Mouse (Mus musculus) hindbrain, embryonic 16.5 days (tissue): Measurements from ENCODE around the gene Sele. TPM values are rescaled to one million over a fixed set of nuclear protein-coding genes. Genes with fewer than 3 reads are reported as not detected.

Source experiments
- ATAC-seq: fragments of 200-750 bp; cut with Nextera tagmentation; 2 replicates; pipeline ENCODE4 v1.8.0; 2017; ENCODE audit warnings: moderate TSS enrichment, moderate library complexity
- H3K27ac ChIP-seq: fragments of 300-500 bp; sonication (generic); 2 replicates; pipeline ENCODE4 v1.5.1; 2014; ENCODE audit warnings: low read depth, mild to moderate bottlenecking, control low read depth, low read length, moderate library complexity
- H3K27me3 ChIP-seq: fragments of 300-500 bp; sonication (generic); replicated peaks from 2 replicates; pipeline ENCODE4 v1.6.1; 2014; ENCODE audit warnings: low read length; ENCODE audit not compliant: control insufficient read depth, insufficient read depth
- H3K36me3 ChIP-seq: fragments of 300-500 bp; sonication (generic); 2 replicates; pipeline ENCODE4 v1.6.1; 2014; ENCODE audit warnings: mild to moderate bottlenecking, low read length, moderate library complexity, mixed read lengths; ENCODE audit not compliant: control insufficient read depth, insufficient read depth
- H3K4me1 ChIP-seq: fragments of 300-500 bp; sonication (generic); 2 replicates; pipeline ENCODE4 v1.6.1; 2014; ENCODE audit warnings: low read depth, low read length; ENCODE audit not compliant: control insufficient read depth, insufficient read depth
- H3K4me2 ChIP-seq: fragments of 300-500 bp; sonication (generic); 2 replicates; pipeline ENCODE4 v1.6.1; 2014; ENCODE audit warnings: mild to moderate bottlenecking, low read length, control low read depth, moderate library complexity
- H3K4me3 ChIP-seq: fragments of 300-500 bp; sonication (generic); 2 replicates; pipeline ENCODE4 v1.5.1; 2014; ENCODE audit warnings: mild to moderate bottlenecking, low read length, control low read depth, moderate library complexity
- H3K9ac ChIP-seq: fragments of 300-500 bp; sonication (generic); 2 replicates; pipeline ENCODE4 v1.6.1; 2014; ENCODE audit warnings: low read depth, mild to moderate bottlenecking, control low read depth, low read length, moderate library complexity
- H3K9me3 ChIP-seq: fragments of 300-500 bp; sonication (generic); 2 replicates; pipeline ENCODE4 v1.6.1; 2014; ENCODE audit warnings: mild to moderate bottlenecking, low read length, moderate library complexity; ENCODE audit not compliant: control insufficient read depth
- WGBS: fragments of 180-500 bp; shearing (Covaris S2); extraction: QIAGEN DNeasy Blood & Tissue Kit; methylation state at CpG from one replicate; pipeline ENCODE4 v1.1.7; 2014; 5-methylcytosine and 5-hydroxymethylcytosine counted together
- polyA plus RNA-seq: library from polyadenylated mRNA; unstranded; fragments of >200 nt; fragmentation: Nextera tagmentation; extraction: Ambion mirVana; gene quantifications from 2 replicates; pipeline ENCODE4 v1.2.1, GENCODE M21; 2015

Sele gene
- polyA plus RNA-seq, 1 experiment from 2014 or later, result not detected

DNA sequence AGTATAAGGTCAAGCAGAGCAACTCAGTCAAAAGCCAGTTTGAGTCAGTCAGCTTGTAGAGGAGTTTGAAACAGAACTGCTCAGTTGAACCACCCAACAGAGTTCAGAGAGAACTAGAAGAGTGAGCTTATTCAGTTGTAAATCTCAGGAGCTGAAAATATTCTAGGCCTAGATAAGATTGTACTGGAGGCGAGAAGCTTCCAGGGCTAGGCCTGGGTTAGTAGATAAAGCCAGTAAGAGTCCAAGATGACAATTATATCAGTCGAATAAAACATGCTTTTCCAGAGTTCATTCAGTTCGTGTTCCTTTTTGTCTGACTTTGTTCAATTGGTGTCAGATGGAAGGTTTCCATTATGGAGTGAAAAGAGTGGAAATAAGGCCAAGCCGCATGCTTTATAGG lies 22.3 kb upstream of the Sele start:
- WGBS, result 91% methylated on average over 4 of the region's 4 CpGs
- no peaks in the 10 kb centered on the region for H3K36me3 ChIP-seq
- no peaks in the 10 kb centered on the region for H3K27me3 ChIP-seq
- H3K4me2 ChIP-seq, result no peak overlapping the region
- no peak overlapping the region for H3K4me3 ChIP-seq
- ATAC-seq, result no peak
- no peaks in the 10 kb centered on the region for H3K9me3 ChIP-seq
- no peak overlapping the region for H3K27ac ChIP-seq
- no peaks in the 10 kb centered on the region for H3K4me1 ChIP-seq
- no peak overlapping the region for H3K9ac ChIP-seq

DNA sequence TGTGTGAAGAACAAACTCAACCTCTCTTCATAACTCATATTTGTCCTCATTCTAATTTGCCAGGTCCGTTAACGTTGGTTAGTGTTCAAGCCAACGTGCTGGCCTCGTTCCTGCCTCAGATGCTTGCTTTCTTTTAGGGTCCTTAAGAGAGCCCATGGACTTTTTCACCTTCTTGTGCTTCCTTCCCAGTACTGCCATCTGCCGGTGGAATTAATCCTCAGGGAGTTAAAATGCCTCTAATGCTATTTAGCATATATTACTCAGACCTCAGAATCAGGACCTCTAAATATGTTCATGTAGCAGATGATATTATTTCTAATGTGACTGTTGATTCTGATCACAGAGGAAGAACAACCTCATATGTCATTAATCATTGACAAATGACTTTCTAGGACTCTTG lies 20.6 kb upstream of the Sele start:
- Histone ChIP-seq H3K4me3 (no peak overlapping the region), H3K36me3 (no peaks in the 10 kb centered on the region), H3K9me3 (no peaks in the 10 kb centered on the region), H3K27me3 (no peaks in the 10 kb centered on the region), H3K4me2 (no peak overlapping the region), H3K4me1 (no peaks in the 10 kb centered on the region), H3K27ac (no peak overlapping the region), H3K9ac (no peak overlapping the region)
- no peak for ATAC-seq
- WGBS, result 61% methylated on average over 5 of the region's 5 CpGs

DNA sequence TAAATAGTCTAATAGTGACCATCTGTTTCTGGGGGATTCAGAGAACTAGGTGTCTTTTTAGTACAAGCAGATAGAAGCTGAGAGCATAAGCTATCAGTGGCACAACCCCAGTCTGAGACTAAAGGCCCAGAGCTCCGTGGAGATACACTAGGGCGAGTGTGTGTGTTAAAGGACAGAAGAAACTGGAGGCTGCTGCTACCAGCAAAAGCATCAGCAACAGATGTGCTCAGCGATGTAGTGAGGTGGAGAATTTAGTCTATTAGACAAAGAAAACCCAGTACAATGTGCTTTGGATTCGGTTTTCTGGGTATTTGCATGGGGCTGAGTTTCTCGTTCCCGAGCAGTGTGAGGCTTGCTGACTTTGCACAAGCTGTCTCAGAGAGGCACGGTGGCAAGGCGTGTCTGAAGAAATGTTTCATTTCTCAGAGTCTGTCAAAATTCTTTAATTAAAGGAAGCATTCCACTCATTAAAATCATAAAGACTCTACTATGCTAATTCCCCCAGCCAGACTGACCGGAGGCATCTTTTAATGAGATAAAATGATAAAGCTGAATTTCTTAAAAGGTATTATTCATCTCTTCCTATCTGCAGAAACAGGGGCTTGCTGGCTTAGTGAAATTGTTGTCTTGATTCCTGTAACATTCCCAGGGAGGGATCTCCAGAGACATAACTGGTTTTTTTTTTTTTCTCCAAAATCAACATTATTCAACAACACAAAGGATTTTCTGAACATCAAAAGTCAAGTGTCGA lies 7.5 kb upstream of the Sele start:
- WGBS, result 69% methylated on average over 10 of the region's 10 CpGs
- Histone ChIP-seq H3K9ac (no peak overlapping the region), H3K27ac (no peak overlapping the region), H3K9me3 (no peaks in the 10 kb centered on the region), H3K36me3 (no peaks in the 10 kb centered on the region), H3K27me3 (no peaks in the 10 kb centered on the region), H3K4me2 (no peak overlapping the region), H3K4me1 (no peaks in the 10 kb centered on the region), H3K4me3 (no peak overlapping the region)
- peak; percentile 52; the same call in 1 of the 2 replicates for ATAC-seq

DNA sequence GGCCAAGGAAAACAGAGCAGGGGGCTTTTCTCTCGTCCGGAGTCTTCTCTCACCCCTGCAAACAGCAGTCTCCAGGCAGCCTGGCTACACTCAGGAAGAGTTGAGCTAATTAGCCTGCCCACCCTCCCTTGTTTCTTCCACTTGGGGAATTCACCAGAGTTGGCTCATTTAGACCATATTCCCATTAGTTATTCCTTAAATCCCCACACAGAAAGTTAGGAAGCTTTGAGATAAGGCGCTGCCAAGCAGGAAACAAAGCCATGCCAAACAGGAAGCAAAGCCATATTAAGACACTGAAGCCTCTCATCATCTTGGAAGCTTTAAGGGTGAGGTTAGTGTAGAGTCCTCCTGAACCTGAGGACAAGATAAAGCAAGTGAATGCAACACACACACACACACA lies 4.5 kb upstream of the Sele start:
- H3K27ac ChIP-seq, result no peak overlapping the region
- H3K36me3 ChIP-seq, result no peaks in the 10 kb centered on the region
- no peak overlapping the region for H3K9ac ChIP-seq
- no peak overlapping the region for H3K4me2 ChIP-seq
- WGBS, result 66% methylated on average over 3 of the region's 3 CpGs
- no peaks in the 10 kb centered on the region for H3K27me3 ChIP-seq
- H3K4me1 ChIP-seq, result no peaks in the 10 kb centered on the region
- no peak for ATAC-seq
- H3K4me3 ChIP-seq, result no peak overlapping the region
- H3K9me3 ChIP-seq, result no peaks in the 10 kb centered on the region

DNA sequence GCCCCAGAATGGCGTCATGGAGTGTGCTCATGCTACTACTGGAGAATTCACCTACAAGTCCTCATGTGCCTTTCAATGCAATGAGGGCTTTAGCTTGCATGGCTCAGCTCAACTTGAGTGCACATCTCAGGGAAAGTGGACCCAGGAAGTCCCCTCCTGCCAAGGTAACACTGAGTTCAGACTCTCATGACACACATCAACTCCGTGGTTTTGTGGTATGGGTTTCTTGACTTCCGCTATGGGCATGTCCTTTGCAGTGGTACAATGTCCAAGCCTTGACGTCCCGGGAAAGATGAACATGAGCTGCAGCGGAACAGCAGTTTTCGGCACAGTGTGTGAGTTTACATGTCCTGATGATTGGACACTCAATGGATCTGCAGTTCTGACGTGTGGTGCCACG lies 5.5 kb downstream of the Sele start:
- H3K4me2 ChIP-seq, result no peak overlapping the region
- H3K27me3 ChIP-seq, result no peaks in the 10 kb centered on the region
- H3K4me1 ChIP-seq, result no peaks in the 10 kb centered on the region
- 93% methylated on average over 9 of the region's 9 CpGs for WGBS
- no peaks in the 10 kb centered on the region for H3K36me3 ChIP-seq
- no peak for ATAC-seq
- H3K9me3 ChIP-seq, result no peaks in the 10 kb centered on the region
- no peak overlapping the region for H3K4me3 ChIP-seq
- H3K9ac ChIP-seq, result no peak overlapping the region
- no peak overlapping the region for H3K27ac ChIP-seq

DNA sequence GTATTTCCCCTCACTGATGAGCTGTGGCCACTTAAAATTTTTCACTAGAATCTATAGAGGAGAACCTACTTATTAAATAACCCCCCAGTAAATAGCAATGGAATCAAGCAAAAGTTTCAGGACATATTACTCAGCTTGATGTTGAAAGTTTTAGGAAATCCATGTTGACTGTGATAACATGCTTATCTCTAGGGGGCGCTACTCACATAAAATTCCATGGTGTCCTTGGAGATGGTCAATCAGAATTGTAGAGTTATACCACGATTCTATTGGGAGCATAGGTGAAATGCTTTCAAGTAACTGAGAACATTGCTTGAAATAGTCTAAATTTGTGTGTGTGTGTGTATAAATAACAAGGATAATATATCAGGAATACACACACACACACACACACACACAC lies 6.8 kb downstream of the Sele start:
- H3K9me3 ChIP-seq, result no peaks in the 10 kb centered on the region
- H3K9ac ChIP-seq, result no peak overlapping the region
- H3K4me1 ChIP-seq, result no peaks in the 10 kb centered on the region
- ATAC-seq, result no peak
- H3K27ac ChIP-seq, result no peak overlapping the region
- no peak overlapping the region for H3K4me2 ChIP-seq
- no peaks in the 10 kb centered on the region for H3K36me3 ChIP-seq
- no peaks in the 10 kb centered on the region for H3K27me3 ChIP-seq
- WGBS, result 51% methylated on average over 2 of the region's 2 CpGs
- H3K4me3 ChIP-seq, result no peak overlapping the region

DNA sequence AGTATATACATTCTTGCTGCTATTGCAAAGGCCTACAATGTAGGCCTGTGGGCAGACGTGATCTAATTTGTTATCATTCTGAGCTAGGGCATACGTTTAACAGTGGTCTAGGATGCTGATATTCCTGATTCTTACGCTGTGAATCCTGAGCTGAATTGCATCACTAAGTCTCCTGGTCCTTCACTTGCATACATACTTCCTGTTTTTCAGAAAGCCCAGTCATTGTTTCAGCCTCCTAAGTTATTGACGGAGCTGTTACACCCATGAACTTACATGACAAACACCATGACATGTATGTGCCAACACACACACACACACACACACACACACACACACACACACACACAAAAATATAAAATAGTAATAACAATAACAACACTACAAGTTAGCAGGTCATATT lies 12.0 kb downstream of the Sele start:
- Histone ChIP-seq H3K4me1 (no peaks in the 10 kb centered on the region), H3K36me3 (no peaks in the 10 kb centered on the region), H3K27me3 (no peaks in the 10 kb centered on the region), H3K9ac (no peak overlapping the region), H3K9me3 (no peaks in the 10 kb centered on the region), H3K4me2 (no peak overlapping the region), H3K4me3 (no peak overlapping the region), H3K27ac (no peak overlapping the region)
- no peak for ATAC-seq
- WGBS, result 94% methylated on average over 4 of the region's 4 CpGs

DNA sequence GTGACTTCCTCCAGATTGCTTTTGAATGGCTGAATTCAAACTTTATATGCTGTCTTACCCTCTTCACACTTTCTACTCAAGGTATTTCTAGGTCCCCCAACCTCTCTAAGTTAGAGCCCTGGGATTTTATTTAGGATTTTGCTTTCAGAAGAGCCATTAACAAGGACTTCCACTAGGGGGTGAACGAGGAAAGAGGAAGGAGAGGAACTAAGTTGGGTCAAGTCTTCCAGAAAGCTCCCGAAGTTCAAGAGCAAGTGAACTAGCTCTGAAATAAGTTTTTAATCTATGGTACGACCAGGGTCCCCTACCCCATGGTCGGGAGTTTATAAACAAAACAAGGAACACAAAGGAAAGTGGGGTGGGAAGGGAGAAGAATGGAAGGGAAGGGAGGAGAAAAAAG lies 13.2 kb downstream of the Sele start:
- no peak overlapping the region for H3K9ac ChIP-seq
- no peaks in the 10 kb centered on the region for H3K4me1 ChIP-seq
- no peaks in the 10 kb centered on the region for H3K36me3 ChIP-seq
- no peak overlapping the region for H3K27ac ChIP-seq
- WGBS, result 35% methylated on average over 4 of the region's 4 CpGs
- no peaks in the 10 kb centered on the region for H3K27me3 ChIP-seq
- H3K4me3 ChIP-seq, result no peak overlapping the region
- no peaks in the 10 kb centered on the region for H3K9me3 ChIP-seq
- no peak for ATAC-seq
- no peak overlapping the region for H3K4me2 ChIP-seq

DNA sequence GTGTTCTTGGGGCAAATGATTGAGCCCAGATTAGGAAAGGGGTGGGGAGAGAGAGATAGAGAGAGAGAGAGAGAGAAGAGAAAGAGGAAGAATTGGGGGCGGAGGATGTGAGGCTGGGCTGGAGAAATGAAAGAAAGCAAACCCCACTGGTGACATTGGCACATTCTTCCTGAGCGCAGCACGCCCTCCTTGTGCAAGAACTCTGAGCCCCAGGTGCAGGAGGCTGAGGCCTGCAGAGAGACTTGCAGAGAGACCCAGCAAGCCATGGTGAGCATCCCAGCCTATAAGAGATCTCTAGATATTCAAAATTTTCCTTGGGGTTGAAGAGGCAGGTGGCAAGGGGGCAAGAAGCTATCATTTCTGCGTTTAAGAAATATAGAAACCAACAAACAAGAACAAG lies 13.9 kb downstream of the Sele start, which contains the start of gene Sell:
Sell (plus strand) TSS at position 58 of the 400 bp plus-strand sequence.
- Histone ChIP-seq H3K27me3 (no peaks in the 10 kb centered on the region), H3K27ac (no peak within 1 kb of the TSS), H3K36me3 (no peaks in the 10 kb centered on the region), H3K9ac (no peak within 1 kb of the TSS), H3K4me3 (no peak within 1 kb of the TSS), H3K9me3 (no peaks in the 10 kb centered on the region), H3K4me2 (no peak within 1 kb of the TSS), H3K4me1 (no peaks in the 10 kb centered on the region)
- WGBS, result 73% methylated on average over 4 of the region's 4 CpGs
- no peak for ATAC-seq
